Mouse (Mus musculus) gonadal fat pad, adult 2 months (tissue): Measurements from ENCODE around the gene Rsph1. TPM values are rescaled to one million over a fixed set of nuclear protein-coding genes. Genes with fewer than 3 reads are reported as not detected.

Experiments
- DNase-seq: peaks from one replicate; pipeline ENCODE4 v3.0.0-alpha.2; 2012; ENCODE audit warnings: low read depth
- polyA plus RNA-seq: library from polyadenylated mRNA; depleted of rRNA; stranded (reverse); fragments of >200 nt; gene quantifications from 2 replicates; pipeline ENCODE4 v1.2.3, GENCODE M21; 2012; rRNA removed

Rsph1 gene
- 2.6 and 6.6 TPM in 2 replicates for polyA plus RNA-seq

DNA sequence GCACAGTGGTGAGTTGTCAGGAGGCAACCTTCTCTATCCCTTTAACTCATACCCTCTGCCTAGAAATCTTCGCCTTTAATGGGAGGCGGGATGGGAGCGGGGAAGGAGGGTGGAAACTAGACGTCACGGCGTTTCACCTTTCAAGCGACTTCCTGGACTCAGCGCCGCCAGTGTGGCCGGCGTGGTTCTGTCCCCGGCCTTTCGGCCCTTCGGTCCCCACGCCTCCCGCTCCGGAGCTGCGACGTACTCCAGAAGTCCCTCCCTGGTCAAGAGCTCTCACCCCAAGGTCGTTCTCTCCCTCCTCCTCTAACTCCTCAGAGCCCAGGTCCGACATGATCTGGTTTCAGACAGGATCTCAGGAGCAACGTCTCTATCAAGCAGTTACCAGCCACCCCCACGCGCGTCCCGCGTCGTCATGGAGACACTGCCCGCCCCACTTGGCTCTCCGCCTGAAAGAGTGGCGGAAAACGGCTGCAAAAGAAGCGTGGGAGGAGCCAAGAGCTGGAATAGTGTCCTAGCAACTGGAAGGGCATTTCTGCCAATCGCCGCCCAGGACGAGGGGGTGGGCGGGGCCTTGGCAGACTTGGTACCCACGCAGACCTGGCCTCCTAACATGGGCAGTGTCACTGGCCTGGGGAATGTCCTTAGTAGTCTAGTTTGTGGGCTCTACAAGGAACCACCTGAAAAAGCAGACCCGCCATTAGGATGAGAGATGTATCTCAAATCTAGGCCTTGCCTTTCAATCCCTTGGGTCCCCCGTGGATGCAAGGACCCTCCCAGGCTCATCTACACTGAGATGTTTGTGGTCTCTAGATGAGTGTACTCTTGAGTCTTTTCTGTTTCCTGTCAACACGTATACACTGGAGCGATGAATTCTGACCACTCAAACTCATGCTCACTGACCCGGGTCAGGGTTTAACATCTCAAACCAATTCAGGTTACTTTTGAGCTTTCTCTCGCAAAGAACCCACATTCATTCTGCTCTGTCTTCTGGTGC, at the start of gene Rsph1:
Rsph1 (minus strand) TSS at position 462 of the 997 bp plus-strand sequence.
- peak; percentile 45 for DNase-seq

DNA sequence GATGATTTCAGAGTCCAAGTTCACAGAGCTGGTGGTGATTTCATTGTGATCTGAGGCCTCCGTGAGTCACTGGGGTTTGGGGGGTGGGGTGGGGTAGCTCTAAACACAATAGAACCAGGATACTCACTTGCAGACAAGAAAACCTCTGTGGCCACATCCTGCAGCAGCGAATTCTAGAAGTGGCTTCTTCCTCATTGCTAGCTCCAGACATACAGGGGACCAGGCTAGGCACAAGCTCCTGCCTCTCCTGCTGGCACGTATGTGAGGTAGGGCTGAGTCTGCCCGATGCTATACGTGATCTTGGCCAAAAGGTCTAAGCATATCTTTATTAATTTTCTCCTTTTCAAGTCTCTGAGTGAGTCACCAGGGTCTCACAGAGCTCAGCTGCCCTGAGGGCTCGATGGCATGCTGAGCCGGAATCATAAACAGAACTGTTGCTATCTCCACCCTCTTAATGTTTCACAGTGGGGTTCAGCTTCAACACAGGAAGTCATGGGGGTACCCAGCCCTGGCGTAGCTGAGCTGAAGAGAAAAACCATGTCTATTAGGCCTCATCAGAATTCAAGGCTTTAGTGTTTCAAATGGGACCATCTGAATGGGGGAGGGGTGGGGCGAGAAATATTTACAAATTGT, 49.2 kb upstream of the Rsph1 start:
- DNase-seq, result no peak

DNA sequence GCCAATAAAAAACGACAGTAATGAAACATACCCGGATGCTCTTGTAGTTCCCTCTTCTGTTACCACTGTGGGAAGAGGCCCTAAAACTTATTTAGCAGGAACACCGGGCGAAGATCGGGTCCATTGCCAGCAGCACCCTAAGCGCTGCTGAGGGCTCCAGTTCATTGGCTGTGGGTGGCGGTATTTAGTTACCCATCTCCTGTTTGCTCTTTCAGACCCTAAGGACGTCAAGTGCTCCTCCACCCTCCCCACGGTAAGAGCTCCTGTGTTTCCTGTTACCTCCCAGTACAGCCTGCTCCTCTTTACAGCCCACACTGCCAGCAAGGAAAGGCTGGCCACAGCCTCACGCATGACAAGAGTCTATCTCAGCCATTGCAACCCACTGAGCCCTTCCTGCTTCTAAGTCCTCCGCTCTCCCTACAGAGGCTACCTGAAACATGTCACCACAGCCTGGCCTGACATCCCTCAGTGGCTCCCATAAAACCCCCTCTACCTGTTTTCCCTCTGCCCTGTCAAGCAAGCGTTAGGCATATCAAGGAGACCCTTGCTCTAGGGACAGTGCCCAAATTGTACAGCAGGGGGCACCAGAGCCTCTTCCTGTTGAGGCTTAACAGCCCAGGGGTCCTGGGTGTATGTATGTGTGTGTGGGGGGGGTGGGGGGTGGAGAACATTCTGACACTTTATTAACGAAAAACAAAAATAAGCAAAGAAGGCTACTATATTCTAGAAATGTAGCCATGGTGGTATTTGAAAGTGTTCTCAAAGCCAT, 48.5 kb upstream of the Rsph1 start:
- no peak for DNase-seq

DNA sequence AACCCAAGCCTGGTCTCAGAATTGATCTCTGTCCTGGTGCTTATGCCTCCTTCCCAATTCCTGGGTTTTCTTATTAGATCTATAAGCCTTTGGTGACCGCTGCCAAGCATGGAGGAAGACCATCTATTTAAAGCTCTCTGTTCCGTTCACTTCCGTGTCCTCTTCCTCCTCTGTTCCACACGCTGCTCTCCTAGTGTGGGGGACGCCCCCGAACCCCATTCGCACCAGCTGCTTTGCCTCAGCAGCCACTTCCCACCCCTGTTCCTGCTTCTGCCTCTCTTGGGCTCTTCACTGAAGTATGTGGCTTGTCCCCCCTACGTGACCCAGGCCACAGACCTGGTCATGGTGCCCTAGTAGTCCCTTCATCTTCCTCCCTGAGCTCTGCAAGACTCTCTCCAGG, 47.0 kb upstream of the Rsph1 start:
- no peak for DNase-seq

DNA sequence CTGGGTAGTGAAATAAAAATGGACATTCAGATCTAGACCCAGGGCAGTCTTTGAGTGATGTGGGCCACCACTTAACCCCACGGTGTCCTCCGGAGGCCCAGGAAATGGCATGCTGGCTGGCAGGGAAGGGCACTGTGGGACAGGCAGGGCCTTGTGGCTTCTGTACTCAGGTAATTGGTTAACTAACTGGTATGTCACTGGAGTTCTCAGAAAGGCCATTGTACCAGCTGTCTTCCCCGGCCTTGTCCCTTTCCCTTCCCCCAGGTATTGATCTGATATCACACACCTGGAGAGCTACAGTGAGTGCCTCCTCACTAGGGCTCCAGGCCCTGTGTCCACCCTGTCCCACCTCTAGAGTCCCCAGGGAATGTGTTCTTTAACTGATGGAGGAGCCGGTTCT, 46.2 kb upstream of the Rsph1 start:
- no peak for DNase-seq

DNA sequence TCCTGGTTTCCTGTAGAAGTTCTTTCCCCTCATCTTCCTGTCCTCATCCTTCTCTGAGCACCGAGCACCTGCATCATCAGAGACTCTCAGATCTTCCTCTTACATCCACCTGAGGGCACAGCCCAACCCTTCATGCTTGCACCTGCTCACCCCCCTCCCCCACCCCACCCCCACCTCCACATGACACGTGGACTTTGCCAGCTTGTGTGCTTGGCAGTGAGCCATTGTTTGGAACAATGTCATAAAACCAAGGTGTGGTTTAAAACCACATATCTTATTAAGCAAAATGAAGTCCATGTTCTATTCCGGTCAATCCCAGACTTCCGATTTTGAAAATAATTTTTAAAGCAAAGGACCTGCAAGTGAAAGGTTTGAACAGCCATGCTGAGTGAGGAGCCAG, 45.3 kb upstream of the Rsph1 start:
- DNase-seq, result no peak

DNA sequence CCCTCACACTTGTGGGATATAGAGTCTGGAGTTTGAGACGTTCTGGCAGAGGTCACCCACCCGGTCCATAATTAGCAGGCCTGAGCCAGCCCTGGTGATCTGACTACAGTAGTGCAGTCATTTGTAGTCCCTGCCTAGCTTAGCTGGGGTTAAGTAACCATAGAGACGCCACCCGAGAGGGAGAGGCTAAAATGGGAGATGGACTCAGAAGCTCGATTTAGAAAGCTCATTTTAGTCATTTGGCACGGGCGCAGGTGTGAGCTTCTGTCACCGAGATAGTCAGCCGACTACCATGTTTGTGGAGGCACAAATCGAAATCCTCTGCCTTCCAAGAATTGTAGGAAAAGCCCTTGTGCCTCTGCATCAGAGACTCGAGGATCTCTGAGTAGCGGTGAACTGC, 44.2 kb upstream of the Rsph1 start:
- no peak for DNase-seq

DNA sequence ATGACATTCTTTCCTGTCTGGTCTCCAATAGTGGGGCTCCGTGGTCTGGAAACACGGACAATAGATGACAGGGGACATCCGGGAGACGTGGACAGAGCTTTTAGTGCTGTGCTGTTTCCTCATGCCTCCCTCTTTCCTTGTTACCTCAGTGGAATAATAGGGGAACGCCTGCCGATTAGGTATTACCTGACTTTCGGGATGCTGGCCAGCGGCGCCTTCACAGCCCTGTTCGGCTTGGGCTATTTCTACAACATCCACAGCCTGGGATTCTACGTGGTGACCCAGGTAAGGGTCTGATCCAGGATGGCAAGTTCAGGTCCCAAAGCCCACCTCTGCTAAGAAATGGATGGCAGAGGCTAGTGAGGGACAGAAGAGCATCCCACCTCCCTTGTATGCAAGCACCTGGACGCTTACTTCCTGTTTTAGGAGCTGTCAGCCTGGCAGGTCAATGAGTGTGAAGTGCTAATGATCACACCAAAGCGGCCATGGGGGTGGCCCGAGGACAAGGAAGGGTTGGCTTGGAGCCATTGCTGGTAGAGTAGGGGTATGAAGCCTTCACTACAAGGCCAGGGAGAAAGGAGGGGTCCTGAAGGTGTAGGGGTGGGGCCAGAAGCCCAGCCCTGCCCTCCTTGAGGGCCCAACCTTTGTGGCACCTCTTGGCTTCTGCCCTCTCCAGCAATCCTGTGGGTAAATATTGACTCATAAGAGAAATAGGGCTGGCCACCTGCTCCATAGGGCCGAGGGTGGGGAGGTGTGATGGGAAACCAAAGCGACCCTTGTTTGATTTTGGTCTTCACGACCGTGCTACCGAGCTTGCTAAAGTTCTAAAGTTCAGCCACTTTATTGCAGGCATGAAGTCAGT, 42.0 kb upstream of the Rsph1 start:
- no peak for DNase-seq

DNA sequence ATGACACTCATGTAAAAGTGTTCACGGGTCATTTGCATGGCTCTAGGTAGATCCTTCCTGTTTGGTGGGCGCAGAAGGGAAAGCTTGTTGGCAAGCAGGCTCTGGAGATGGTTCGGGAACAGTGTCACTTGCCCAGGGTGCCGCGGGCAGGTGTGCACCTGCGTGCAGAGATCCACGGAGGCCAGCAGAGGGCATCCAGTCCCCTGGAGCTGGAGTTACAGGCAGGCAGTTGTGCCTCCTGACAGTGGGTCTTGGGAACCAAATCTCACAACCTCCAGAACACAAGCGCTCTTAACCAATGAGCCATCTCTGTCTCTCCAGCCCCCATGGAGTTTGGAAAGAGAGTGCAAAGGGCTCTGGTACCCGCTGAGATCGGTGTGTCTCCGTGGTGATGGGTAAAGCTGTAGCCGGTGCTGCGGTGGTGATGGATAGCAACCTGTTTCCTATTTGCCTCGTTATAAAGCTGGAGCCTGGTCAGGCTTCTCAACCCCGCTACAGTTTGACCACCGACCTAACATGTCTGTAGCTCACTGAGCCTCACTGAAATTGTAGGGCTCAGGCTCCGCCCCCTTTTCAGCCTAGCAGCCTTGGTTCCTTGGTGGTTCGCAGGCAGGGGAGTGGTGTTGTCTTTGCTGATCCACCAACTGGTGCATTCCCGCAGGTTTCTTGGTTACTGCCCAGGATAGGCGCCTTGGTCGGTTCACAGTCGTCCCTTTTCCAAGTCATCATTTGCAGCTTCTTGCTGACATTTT, 40.5 kb upstream of the Rsph1 start:
- DNase-seq, result no peak

DNA sequence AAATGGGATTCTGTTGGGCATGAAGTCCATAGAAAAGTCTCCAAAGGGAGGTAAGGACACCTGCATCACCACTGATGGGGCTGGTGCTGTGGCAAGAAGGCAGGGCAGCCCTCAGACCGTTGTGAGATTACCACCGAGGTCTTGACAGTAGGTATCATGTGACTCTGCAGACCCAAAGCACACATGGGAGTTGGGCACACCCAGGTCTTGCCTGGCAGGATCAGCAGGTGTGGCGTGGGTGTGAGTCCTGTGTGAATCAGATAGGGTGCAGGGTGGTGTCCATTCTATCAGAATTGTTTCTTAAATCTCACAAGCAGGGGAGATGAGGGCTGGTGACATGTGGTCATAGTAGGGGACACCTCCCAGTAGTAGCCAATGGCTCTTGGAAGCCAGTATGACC, 39.8 kb upstream of the Rsph1 start:
- no peak for DNase-seq

DNA sequence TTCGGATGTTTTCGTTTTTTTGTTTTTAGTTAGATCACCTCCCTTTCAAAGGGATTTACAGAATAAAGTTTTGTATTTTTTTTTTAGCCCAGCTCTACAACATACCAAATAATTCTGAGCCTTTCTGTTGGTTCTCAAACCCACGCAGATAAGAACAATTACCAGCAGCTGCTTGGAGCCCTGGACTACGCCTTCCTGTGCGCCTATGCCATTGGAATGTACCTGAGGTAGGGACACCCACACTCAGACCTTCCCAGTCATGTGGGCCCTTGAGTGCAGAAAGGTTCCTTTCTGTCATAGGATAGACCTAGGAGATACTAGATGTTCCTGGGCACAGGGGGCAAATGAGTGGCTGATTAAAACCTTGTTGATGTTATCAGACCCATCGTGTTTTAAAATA, 38.8 kb upstream of the Rsph1 start:
- DNase-seq, result no peak

DNA sequence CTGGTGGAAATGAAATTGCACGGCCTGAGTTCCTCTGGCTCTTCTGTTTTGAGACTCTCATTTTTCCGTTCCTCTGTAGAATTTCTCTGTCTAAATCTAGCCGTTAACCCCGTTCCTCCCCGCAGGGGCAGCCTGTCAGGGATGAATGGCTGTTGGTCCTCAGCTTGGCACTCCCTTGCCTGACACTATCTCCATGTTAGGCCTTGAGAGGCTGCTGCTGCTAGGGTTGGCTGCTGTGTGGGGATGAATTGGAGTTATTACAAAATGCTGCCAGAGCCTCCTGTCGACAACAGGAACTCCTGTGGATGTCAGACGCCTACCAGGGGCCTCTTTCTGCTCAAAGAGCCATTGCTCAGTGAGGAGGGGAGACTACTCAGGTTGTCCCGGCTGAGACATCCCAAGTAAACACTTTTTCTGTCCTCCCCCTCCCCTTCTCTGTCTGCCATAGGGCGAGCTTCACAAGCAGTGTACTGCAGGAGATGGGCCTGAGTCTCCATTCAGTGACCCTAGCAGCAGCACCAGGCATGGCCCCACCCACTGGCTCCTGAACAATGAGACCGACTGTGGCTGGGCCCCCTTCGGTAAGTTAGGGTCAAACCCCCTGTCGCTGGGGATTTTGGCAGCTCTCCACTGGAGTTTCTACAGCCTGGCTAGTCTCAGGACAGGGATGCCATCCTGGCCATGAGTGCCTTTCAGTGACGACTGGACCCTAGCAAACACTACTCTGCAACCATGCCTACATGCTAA, 38.0 kb upstream of the Rsph1 start:
- no peak for DNase-seq

DNA sequence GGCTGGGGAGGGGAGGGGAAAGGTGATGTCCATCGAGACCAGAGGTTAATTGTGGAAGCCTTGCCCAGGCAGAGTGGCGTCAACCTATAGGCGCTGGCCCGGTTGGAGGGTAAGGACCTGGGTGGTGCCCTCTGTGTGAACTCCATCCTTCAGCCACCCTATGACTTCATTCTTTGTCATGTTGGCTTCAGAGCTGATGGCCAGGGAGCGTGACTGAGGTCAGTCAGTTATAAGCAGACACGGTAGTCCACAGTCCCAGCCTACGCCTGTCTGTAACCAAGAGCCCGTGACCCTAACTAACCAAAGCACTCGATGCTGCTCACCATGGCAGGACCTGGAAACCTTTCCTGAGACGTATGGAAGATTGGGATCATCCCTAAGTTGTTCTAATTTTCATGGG, 35.5 kb upstream of the Rsph1 start:
- DNase-seq, result no peak

DNA sequence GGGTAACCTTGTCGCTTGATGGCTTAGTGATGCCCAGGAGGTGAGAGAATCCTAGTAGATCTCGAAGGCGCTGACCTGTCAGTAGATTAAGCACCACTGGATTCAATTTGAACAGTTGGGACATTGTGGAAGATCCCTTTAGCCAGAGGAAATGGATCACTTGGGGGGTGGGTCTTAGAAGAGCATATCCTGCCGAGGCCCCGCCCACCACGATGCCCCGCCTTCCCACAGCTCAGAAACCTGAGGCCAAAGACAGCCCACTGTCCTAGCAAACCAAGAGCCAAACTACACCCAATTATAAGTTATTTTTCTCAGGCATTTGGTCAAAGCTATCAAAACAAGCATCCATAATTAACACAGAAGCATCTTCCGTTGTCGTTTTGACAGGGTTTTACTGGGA, 33.9 kb upstream of the Rsph1 start:
- DNase-seq, result no peak

DNA sequence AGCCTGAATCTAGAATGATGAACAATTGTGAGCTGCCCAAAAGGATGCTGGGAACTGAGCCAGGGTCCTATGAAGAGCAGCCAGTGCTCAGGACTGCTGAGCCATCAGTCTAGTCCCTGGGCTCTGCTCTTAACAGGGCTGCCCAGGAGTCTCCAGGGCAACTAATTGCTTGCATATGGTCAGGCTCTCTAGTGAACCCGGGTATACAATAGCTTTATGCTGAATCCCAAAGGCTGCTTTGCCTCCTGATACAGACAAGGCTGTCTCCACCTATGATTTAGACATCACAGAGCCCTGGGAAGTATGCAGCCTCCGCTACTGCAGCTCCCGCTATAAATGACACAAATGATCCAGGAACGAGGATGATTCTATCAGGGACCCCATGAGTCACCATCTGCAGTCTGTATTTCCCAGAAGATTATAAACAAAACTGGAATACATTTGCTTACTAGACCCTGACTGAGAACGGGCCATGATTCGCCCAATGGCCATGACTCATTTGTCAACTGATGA, 32.2 kb upstream of the Rsph1 start:
- no peak for DNase-seq

DNA sequence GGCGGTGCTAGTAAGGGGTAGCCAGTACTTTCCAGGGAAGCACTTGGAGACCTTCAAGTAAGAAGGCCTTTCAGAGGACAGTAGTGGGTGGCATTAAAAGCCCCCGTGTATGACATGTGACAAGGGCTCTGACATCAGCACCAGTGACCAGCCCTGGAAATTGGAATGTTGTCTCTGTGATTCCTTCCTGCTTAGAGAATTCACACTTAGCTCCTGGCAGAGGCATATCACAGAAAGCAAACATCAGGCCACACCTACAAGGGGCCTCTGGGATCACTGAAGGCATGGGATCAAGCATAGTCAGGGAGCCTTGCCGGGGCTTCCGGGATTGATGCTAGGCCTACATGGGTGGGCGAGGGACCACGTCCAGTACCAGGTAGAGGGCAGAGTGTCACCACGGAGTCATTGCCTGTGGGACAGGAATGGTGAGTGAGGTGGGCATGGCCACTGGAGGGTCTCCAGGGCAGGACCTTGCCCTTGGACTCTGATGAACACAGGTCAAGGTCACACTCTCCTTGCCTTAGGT, 31.2 kb upstream of the Rsph1 start:
- DNase-seq, result no peak

DNA sequence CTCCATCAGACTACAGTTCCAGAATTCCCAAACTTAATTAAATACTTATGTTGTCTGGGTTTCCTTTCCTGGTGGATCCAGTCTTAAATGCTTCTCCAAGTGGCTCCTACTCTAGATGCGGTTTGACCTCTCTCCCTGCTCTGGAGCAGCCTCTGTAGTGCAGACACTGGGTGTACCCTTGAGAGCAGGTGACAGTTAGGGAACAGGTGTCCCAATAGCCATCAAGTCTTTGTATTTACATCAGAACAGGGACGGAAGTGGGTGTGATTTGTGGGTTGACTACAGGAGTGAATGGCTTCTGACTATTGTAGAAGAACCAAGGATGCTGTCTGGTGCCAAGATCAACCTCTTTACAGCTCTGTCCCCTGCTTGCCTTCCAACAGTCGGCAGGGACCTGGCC, 30.6 kb upstream of the Rsph1 start:
- no peak for DNase-seq

DNA sequence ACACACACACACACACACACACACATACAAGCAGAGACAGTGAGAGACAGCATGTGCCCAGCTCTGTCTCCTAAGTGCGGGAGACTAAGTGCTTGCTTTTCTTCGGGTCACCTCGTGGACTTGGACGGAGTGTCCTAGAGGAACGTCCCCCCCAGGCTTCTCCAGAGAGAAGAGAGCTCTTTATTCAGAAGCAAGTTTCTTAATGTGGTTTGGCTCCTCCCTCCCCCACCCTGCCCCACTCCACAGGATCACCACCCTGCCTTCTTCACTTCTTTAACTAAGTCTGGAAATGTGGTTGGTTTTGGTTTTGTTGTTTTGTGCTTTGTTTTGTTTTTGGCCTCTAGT, 28.6 kb upstream of the Rsph1 start:
- no peak for DNase-seq

DNA sequence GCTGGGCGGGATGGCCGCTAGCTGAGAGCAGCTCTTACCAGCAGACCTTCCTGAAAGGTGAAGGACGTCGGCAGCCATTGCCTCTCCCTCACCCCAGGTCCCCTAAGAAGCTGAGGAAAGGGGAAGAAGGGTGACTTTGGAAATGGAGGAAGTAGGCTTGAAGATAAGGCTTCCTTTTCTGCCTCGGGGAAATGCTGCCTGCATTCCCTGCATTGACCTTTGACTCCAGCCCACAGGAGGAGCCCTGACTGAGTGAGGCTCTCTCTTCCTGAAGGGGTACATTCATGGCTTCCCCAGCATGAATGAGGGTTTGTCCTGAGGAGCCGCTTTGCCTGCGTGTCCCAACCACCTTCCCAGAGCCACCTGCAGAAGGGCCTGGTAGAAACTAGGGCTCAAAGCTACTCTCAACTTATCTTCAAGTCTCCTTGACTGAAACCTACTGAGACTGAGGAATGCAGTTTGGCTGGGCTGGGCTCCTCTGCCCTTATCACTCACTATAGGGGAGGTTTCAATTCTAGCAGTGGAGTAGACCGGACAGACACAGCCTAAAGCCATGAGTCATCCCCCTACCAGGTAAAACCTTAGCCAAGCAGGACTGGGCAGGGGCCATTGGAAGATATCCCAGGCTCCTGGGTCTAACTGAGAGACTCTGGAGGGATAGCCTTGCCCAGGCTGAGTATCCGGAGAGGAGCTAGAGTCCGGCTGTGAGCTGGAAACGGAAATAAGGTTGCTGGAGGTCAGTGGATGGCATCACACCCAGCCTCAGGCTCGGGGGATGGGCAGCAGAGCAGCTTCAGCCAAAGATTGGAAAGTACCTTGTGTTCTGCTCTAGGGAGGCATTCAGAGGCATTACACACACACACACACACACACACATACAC, 28.0 kb upstream of the Rsph1 start:
- DNase-seq, result no peak
